Mouse (Mus musculus): ENCODE results near the gene Cd19.

DNA sequence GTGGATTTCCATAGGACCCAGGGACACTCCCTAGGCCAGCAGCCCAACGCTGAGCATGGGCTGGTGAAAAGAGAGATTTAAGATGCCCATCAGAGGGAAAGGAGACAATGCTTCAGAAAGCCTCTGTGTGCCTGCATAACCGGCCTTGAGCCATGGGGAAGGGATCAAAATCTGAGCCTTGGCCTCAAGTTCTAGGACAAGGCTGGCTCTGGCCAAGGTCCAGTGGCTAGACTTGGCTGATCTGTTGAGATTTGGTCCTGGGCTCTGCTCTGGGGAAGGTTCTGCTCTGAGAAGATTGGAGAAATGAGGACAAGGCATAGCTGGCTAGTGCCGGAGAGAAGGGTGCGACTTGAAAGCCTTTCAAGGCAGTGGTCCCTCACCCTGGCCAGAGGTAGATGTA lies 3.6 kb downstream of the Cd19 start:
- no peak for TF ChIP-seq CTCF (IDR thresholded peaks at IDR 0.05; ENCODE audit: insufficient read depth, low read depth, low read length)
- TF ChIP-seq POLR2A (IDR thresholded peaks at IDR 0.05; ENCODE audit: insufficient read depth, low read depth, low read length), result no peak
